Comparison of ENCODE assay signal across 8 mouse cellular contexts in the genomic region with DNA sequence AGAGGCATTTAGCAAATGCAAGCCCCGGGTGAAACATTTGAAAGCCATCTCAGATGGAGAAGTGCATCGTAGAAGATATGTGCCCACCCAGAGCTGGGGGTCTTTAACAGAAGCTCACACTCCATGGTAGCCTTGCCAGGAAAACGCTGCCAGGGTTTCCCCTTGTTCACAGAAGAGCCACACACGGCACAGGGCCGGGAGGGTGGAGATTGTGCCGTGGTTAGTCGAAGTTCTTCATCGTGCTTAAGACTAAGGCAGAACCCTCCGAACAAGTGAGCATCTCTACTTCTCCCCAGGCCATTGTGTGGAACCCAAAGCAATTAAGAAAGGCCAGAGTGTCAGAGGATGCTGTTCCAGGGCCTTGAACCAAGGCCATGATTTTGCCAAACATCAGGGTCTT.
DNase-seq lines count a peak whose midpoint lies in the region; ATAC-seq and TF ChIP-seq lines count a peak whose summit lies in the region.

No protein-coding gene starts in this region.

- H3K36me3 ChIP-seq in lung, embryonic 14.5 days (ENCODE audit: insufficient read depth), result peaks cover 48% of the 10 kb centered on the region
- H3K36me3 ChIP-seq in forebrain, postnatal 0 days (ENCODE audit: insufficient read depth), result 0 out of 2 replicates have a peak, but pooled peaks cover 4% of the 10 kb centered on the region
- peaks cover 22% of the 10 kb centered on the region for H3K36me3 ChIP-seq in neural tube, embryonic 13.5 days

- H3K4me3 ChIP-seq in gastrocnemius, adult 2 months, result peak overlapping the region; percentile 98
- peak overlapping the region; percentile 99 for H3K4me3 ChIP-seq in lung, embryonic 14.5 days (ENCODE audit: low read depth, low read length)
- H3K4me3 ChIP-seq in forebrain, postnatal 0 days (ENCODE audit: low read depth, low read length), result peak overlapping the region; percentile 99
- H3K4me3 ChIP-seq in neural tube, embryonic 13.5 days, result peak overlapping the region; percentile 98

- TF ChIP-seq CTCF in gastrocnemius, adult 2 months (IDR thresholded peaks at IDR 0.05), result no peak
- no peak for TF ChIP-seq CTCF in lung, embryonic 14.5 days (IDR thresholded peaks at IDR 0.05; ENCODE audit: low read depth)
- TF ChIP-seq CTCF in forebrain, postnatal 0 days (IDR thresholded peaks at IDR 0.05; ENCODE audit: low read depth), result no peak

- peak overlapping the region; percentile 60 for H3K9ac ChIP-seq in lung, embryonic 14.5 days
- peak overlapping the region; percentile 98 for H3K9ac ChIP-seq in forebrain, postnatal 0 days
- peak overlapping the region; percentile 100 for H3K9ac ChIP-seq in neural tube, embryonic 13.5 days

- peaks cover 14% of the 10 kb centered on the region for H3K4me1 ChIP-seq in lung, embryonic 14.5 days (ENCODE audit: insufficient read depth)
- H3K4me1 ChIP-seq in forebrain, postnatal 0 days (ENCODE audit: insufficient read depth), result peaks cover 36% of the 10 kb centered on the region
- H3K4me1 ChIP-seq in neural tube, embryonic 13.5 days (replicated peaks), result peaks cover 71% of the 10 kb centered on the region

- DNase-seq in gastrocnemius, adult 2 months, result no peak
- DNase-seq in gastrocnemius, postnatal 4 days (ENCODE audit: low spot score in 2 of 2), result no peak
- DNase-seq in lung, embryonic 14.5 days, result no peak
- no peak for DNase-seq in lung, postnatal 25 days (ENCODE audit: low spot score)
- DNase-seq in forebrain, postnatal 0 days, result no peak
- DNase-seq in urinary bladder, postnatal 14 days (ENCODE audit: low spot score), result no peak
- no peak for DNase-seq in left cerebral cortex, postnatal 36 days (ENCODE audit: low spot score in 2 of 2)

- 75% methylated on average over 9 of the region's 9 CpGs for WGBS in lung, embryonic 14.5 days
- 21% methylated on average over 9 of the region's 9 CpGs for WGBS in forebrain, postnatal 0 days
- WGBS in neural tube, embryonic 13.5 days, result 37% methylated on average over 9 of the region's 9 CpGs

- peak overlapping the region; percentile 96 for H3K27ac ChIP-seq in gastrocnemius, adult 2 months
- no peak overlapping the region for H3K27ac ChIP-seq in lung, embryonic 14.5 days (ENCODE audit: low read depth)
- peak overlapping the region; percentile 100 for H3K27ac ChIP-seq in forebrain, postnatal 0 days (ENCODE audit: low read depth, low read length)
- peak overlapping the region; percentile 61 for H3K27ac ChIP-seq in neural tube, embryonic 13.5 days (replicated peaks)

- no peak for ATAC-seq in lung, embryonic 14.5 days (ENCODE audit: insufficient read depth)
- ATAC-seq in forebrain, postnatal 0 days, result no peak
- ATAC-seq in neural tube, embryonic 13.5 days (ENCODE audit: low read depth), result no peak

- intact Hi-C loops in gastrocnemius, adult 2 months (cut with DNase I), result loop anchor here (5.0 kb wide), 2 partner anchors 34 to 61 kb away; no protein-coding TSS in a partner anchor
- intact Hi-C loops in left cerebral cortex, postnatal 36 days (cut with DNase I), result loop anchor here (5.0 kb wide), 1 partner anchor 34 kb away; no protein-coding TSS in a partner anchor

- H3K4me2 ChIP-seq in lung, embryonic 14.5 days, result peak overlapping the region; percentile 95
- peak overlapping the region; percentile 91 for H3K4me2 ChIP-seq in forebrain, postnatal 0 days (ENCODE audit: low read depth)
- peak overlapping the region; percentile 97 for H3K4me2 ChIP-seq in neural tube, embryonic 13.5 days

- no peaks in the 10 kb centered on the region for H3K27me3 ChIP-seq in lung, embryonic 14.5 days (ENCODE audit: insufficient read depth, low read length)
- no peaks in the 10 kb centered on the region for H3K27me3 ChIP-seq in forebrain, postnatal 0 days (ENCODE audit: insufficient read depth, low read length)
- H3K27me3 ChIP-seq in neural tube, embryonic 13.5 days, result no peaks in the 10 kb centered on the region

- H3K9me3 ChIP-seq in lung, embryonic 14.5 days (ENCODE audit: low read depth, low read length), result no peaks in the 10 kb centered on the region
- no peaks in the 10 kb centered on the region for H3K9me3 ChIP-seq in forebrain, postnatal 0 days (ENCODE audit: low read length)
- H3K9me3 ChIP-seq in neural tube, embryonic 13.5 days, result no peaks in the 10 kb centered on the region
